Comparison of ENCODE assay signal across 9 mouse cellular contexts in genomic region chr8:123789970-123790369, GRCm38 (mm10). TPM values are rescaled to one million over a fixed set of nuclear protein-coding genes. Genes with fewer than 3 reads are reported as not detected.
DNase-seq lines count a peak whose midpoint lies in the region; ATAC-seq and TF ChIP-seq lines count a peak whose summit lies in the region.
"Had no signal": no experiment of that assay in that cellular context is flagged by ENCODE, and none has a peak within 500 bp of the region (broad histone marks: within the 10 kb centered on the region; RNA-seq: fewer than 3 reads in every experiment).

No protein-coding gene starts in this region.

- TF ChIP-seq EP300 in CH12.LX (IDR thresholded peaks at IDR 0.05; ENCODE audit: low read length), result no peak
- TF ChIP-seq EP300 in lung, postnatal 0 days (IDR thresholded peaks at IDR 0.05), result no peak

- H3K4me2 ChIP-seq in CH12.LX (ENCODE audit: insufficient read depth, low read depth, poor library complexity, severe bottlenecking), result no peak overlapping the region
- no peak overlapping the region for H3K4me2 ChIP-seq in lung, postnatal 0 days (replicated peaks; ENCODE audit: low read depth, low read length)
- H3K4me2 ChIP-seq: hindbrain, embryonic 15.5 days had no signal

- peak; percentile 83 for DNase-seq in CH12.LX (ENCODE audit: extremely low read depth)
- DNase-seq in adrenal gland, postnatal 10 days, result peak; percentile 95
- peak; percentile 78 for DNase-seq in embryo, embryonic 11.5 days (ENCODE audit: low read depth, low spot score)
- DNase-seq in heart, embryonic 10.5 days (ENCODE audit: low spot score), result peak; percentile 92
- DNase-seq in layer of hippocampus, adult 11-12 months (ENCODE audit: low spot score), result peak; percentile 90
- DNase-seq in lung, postnatal 0 days (ENCODE audit: low spot score), result peak; percentile 86
- peak; percentile 84 for DNase-seq in right cerebral cortex, adult 18-20 months
- peak; percentile 78 for DNase-seq in urinary bladder, adult 2 months (ENCODE audit: low spot score)

- peak; percentile 84 to 98 for TF ChIP-seq CTCF in CH12.LX (conservative IDR thresholded peaks at IDR 0.05 in 1 of 2, IDR thresholded peaks at IDR 0.05 in 1 of 2; ENCODE audit: low read depth in 2 of 2, low read length in 2 of 2)
- peak; percentile 94 for TF ChIP-seq CTCF in lung, postnatal 0 days (IDR thresholded peaks at IDR 0.05)

- peaks cover 0 to 17% of the 10 kb centered on the region in 2 experiments for H3K36me3 ChIP-seq in CH12.LX (replicated peaks in 1 of 2; ENCODE audit: control insufficient read depth in 1 of 2, insufficient read depth in 1 of 2, low read length in 1 of 2)
- H3K36me3 ChIP-seq in heart, embryonic 10.5 days, result no peaks in the 10 kb centered on the region
- H3K36me3 ChIP-seq in lung, postnatal 0 days (ENCODE audit: insufficient read depth, low read length), result no peaks in the 10 kb centered on the region
- H3K36me3 ChIP-seq: hindbrain, embryonic 15.5 days had no signal

- H3K4me1 ChIP-seq in CH12.LX (ENCODE audit: control insufficient read depth in 1 of 2, insufficient read depth in 2 of 2), result peaks cover 11 to 26% of the 10 kb centered on the region in 2 experiments
- H3K4me1 ChIP-seq in heart, embryonic 10.5 days, result peaks cover 20% of the 10 kb centered on the region; the same call in 1 of the 2 replicates
- H3K4me1 ChIP-seq in lung, postnatal 0 days (ENCODE audit: insufficient read depth, low read depth, low read length), result no peaks in the 10 kb centered on the region

- dilution Hi-C loops in CH12.LX (cut with MboI; ENCODE audit: extremely low pct_ligation_motif_present, extremely low pct_unique_long_range_greater_than_20kb, low sequenced_read_pairs), result no loop called here

- TF ChIP-seq POLR2A in CH12.LX (IDR thresholded peaks at IDR 0.05; ENCODE audit: low read depth, low read length), result no peak

- no peaks in the 10 kb centered on the region for H3K79me2 ChIP-seq in CH12.LX (replicated peaks; ENCODE audit: control insufficient read depth, extremely low read depth, insufficient read depth, poor library complexity, severe bottlenecking)

- no peak overlapping the region for H3K27ac ChIP-seq in CH12.LX (ENCODE audit: insufficient read depth, low read depth)
- no peak overlapping the region for H3K27ac ChIP-seq in heart, embryonic 10.5 days
- no peak overlapping the region for H3K27ac ChIP-seq in lung, postnatal 0 days (ENCODE audit: low read length)
- H3K27ac ChIP-seq: hindbrain, embryonic 15.5 days had no signal

- in situ Hi-C loops in CH12.LX (cut with MboI; ENCODE audit: low pct_ligation_motif_present, low pct_unique_long_range_greater_than_20kb, low sequenced_read_pairs), result loop anchor here (10.0 kb wide), 1 partner anchor 565 kb away; no protein-coding TSS in a partner anchor

- under 1% methylated on average over 4 of the region's 4 CpGs for WGBS in heart, embryonic 10.5 days
- 0% methylated on average over 4 of the region's 4 CpGs for WGBS in lung, postnatal 0 days

- TF ChIP-seq RAD21 in CH12.LX (IDR thresholded peaks at IDR 0.05; ENCODE audit: low read depth, low read length), result peak; percentile 98

- no peak overlapping the region for H3K9ac ChIP-seq in CH12.LX (ENCODE audit: insufficient read depth, low read depth)
- no peak overlapping the region for H3K9ac ChIP-seq in lung, postnatal 0 days (replicated peaks; ENCODE audit: low read depth)
- H3K9ac ChIP-seq: hindbrain, embryonic 15.5 days had no signal

- no peaks in the 10 kb centered on the region for H3K27me3 ChIP-seq in CH12.LX (replicated peaks)
- H3K27me3 ChIP-seq in heart, embryonic 10.5 days (ENCODE audit: insufficient read depth, poor library complexity, severe bottlenecking), result peaks cover 23% of the 10 kb centered on the region
- H3K27me3 ChIP-seq in lung, postnatal 0 days (replicated peaks; ENCODE audit: insufficient read depth, low read length), result 0 out of 2 replicates have a peak, but pooled peaks cover 4% of the 10 kb centered on the region
- H3K27me3 ChIP-seq: hindbrain, embryonic 15.5 days had no signal

- ATAC-seq in lung, postnatal 0 days, result 0 out of 2 replicates have a peak, but pooled peaks have one; percentile 27

- H3K9me3 ChIP-seq in CH12.LX (replicated peaks; ENCODE audit: low read length), result no peaks in the 10 kb centered on the region
- H3K9me3 ChIP-seq in heart, embryonic 10.5 days, result no peaks in the 10 kb centered on the region
- H3K9me3 ChIP-seq in lung, postnatal 0 days (ENCODE audit: low read length), result no peaks in the 10 kb centered on the region
- H3K9me3 ChIP-seq: hindbrain, embryonic 15.5 days had no signal

- no peak overlapping the region for H3K4me3 ChIP-seq in CH12.LX (replicated peaks in 1 of 3; ENCODE audit: low read depth in 2 of 3, low read length in 2 of 3, poor library complexity in 1 of 3)
- H3K4me3 ChIP-seq in heart, embryonic 10.5 days, result no peak overlapping the region
- H3K4me3 ChIP-seq in lung, postnatal 0 days (ENCODE audit: low read depth, low read length), result no peak overlapping the region
- H3K4me3 ChIP-seq: hindbrain, embryonic 15.5 days had no signal

TF ChIP-seq in CH12.LX, 34 proteins besides CTCF, POLR2A, EP300 and RAD21:
- TF ChIP-seq SMC3 (IDR thresholded peaks at IDR 0.05; ENCODE audit: low read depth, low read length) (peak; percentile 87), HCFC1 (IDR thresholded peaks at IDR 0.05; ENCODE audit: low read depth, low read length) (no peak), MAZ (IDR thresholded peaks at IDR 0.05; ENCODE audit: low read depth, low read length) (no peak), BHLHE40 (IDR thresholded peaks at IDR 0.05; ENCODE audit: low read depth, low read length) (no peak), KAT2A (IDR thresholded peaks at IDR 0.05; ENCODE audit: insufficient replicate concordance, low read length) (no peak), ZC3H11A (IDR thresholded peaks at IDR 0.05; ENCODE audit: low read depth, low read length) (peak; percentile 28; the same call in 1 of the 2 replicates), MEF2A (IDR thresholded peaks at IDR 0.05; ENCODE audit: borderline replicate concordance, low read depth, low read length) (peak; percentile 35; the same call in 1 of the 2 replicates), RCOR1 (conservative IDR thresholded peaks at IDR 0.05; ENCODE audit: low read depth, low read length) (no peak), MXI1 (IDR thresholded peaks at IDR 0.05; ENCODE audit: low read depth, low read length) (no peak), UBTF (IDR thresholded peaks at IDR 0.05; ENCODE audit: low read depth, low read length) (no peak), TCF12 (IDR thresholded peaks at IDR 0.05; ENCODE audit: low read depth, low read length) (no peak), NRF1 (IDR thresholded peaks at IDR 0.05; ENCODE audit: low read depth, low read length) (no peak), USF1 (IDR thresholded peaks at IDR 0.05; ENCODE audit: low read depth, low read length) (no peak), CHD2 (IDR thresholded peaks at IDR 0.05; ENCODE audit: low read length) (no peak), USF2 (conservative IDR thresholded peaks at IDR 0.05; ENCODE audit: low read depth, low read length) (no peak), E2F4 (IDR thresholded peaks at IDR 0.05; ENCODE audit: insufficient replicate concordance, low read depth, low read length) (no peak), MAX (IDR thresholded peaks at IDR 0.05; ENCODE audit: low read length) (no peak), POLR2AphosphoS2 (IDR thresholded peaks at IDR 0.05; ENCODE audit: low read depth, low read length) (no peak), SIN3A (IDR thresholded peaks at IDR 0.05; ENCODE audit: low read length) (no peak), PAX5 (IDR thresholded peaks at IDR 0.05; ENCODE audit: low read length) (no peak), MAFK (IDR thresholded peaks at IDR 0.05; ENCODE audit: insufficient replicate concordance, low read length) (peak; percentile 93), ZKSCAN1 (IDR thresholded peaks at IDR 0.05; ENCODE audit: borderline replicate concordance, low read depth, low read length) (no peak), ZNF384 (IDR thresholded peaks at IDR 0.05; ENCODE audit: low read depth, low read length) (no peak), JUND (conservative IDR thresholded peaks at IDR 0.05; ENCODE audit: low read depth, low read length) (no peak), IRF4 (IDR thresholded peaks at IDR 0.05; ENCODE audit: low read depth, low read length) (no peak), JUN (IDR thresholded peaks at IDR 0.05; ENCODE audit: insufficient read depth, low read depth, low read length) (no peak)

RNA-seq across cellular contexts. Expression of gene Rab4a, which starts 15.8 kb away (rescaled TPM):
- not detected in 2 replicates for total RNA-seq in CH12.LX (2012; rRNA removed)
- not detected in 2 replicates for total RNA-seq in CH12.LX (2014; rRNA removed)
- 0.18 TPM in 1 of 2 replicates, not detected in the other for polyA plus RNA-seq in CH12.LX (2012; ENCODE audit: insufficient read length, low read depth)
- total RNA-seq in adrenal gland, postnatal 10 days (2021), result 10 to 100 TPM; 19.6 to 21.3 TPM
- polyA plus RNA-seq in heart, embryonic 10.5 days (2016; fragmentation: Nextera tagmentation; extraction: Ambion mirVana), result 65.9 and 68.9 TPM in 2 replicates
- polyA plus RNA-seq in lung, postnatal 0 days (2015; fragmentation: Nextera tagmentation; extraction: Ambion mirVana), result 27.9 and 32.1 TPM in 2 replicates
- polyA plus RNA-seq in urinary bladder, adult 2 months (2012; rRNA removed), result 37.0 and 41.4 TPM in 2 replicates

Comparison
In these comparisons a context has a peak if more than half of its experiments do, and no peak if none do; other contexts are left out.
1. RNA of gene Rab4a, which starts 15.8 kb away (polyA plus RNA-seq): 65.9 to 68.9 TPM in heart, embryonic 10.5 days, 37.0 to 41.4 TPM in urinary bladder, adult 2 months and 27.9 to 32.1 TPM in lung, postnatal 0 days; 0.18 TPM in CH12.LX; every median in the first group is over 10 times any median in the second.
2. Peak in every context shown above with its lines, with median percentiles within 50 percentile points of each other: DNase-seq.